Mouse (Mus musculus) spleen, adult 2 months (tissue): ENCODE results near the gene Hpf1.

ENCODE experiments used
- CTCF ChIP-seq: fragments of 200-500 bp; IDR thresholded peaks from 2 replicates; pipeline ENCODE4 v1.5.1; 2011; ENCODE audit warnings: mild to moderate bottlenecking, inconsistent platforms; ENCODE audit not compliant: insufficient read depth, insufficient read length, insufficient replicate concordance; ENCODE audit errors: extremely low read depth
- POLR2A ChIP-seq: fragments of 200-500 bp; IDR thresholded peaks from 2 replicates; pipeline ENCODE4 v1.6.1; 2011; ENCODE audit warnings: low read depth, low read length, inconsistent platforms

- TF ChIP-seq CTCF = no peak
- no peak for TF ChIP-seq POLR2A
Measured at GRCm38 (mm10) chr8:60867468-60868115, 22.6 kb upstream of the Hpf1 start.
